Mouse (Mus musculus): ENCODE measurements around the gene Nalcn. TPM values are rescaled to one million over a fixed set of nuclear protein-coding genes. Genes with fewer than 3 reads are reported as not detected.

The Nalcn gene
- polyA plus RNA-seq, 1 experiment from 2014 or later = 1.3 TPM

GRCm38 (mm10) chr14:123240738-123241137 lies 386.2 kb downstream of the Nalcn start:
- Histone ChIP-seq H3K4me3 (ENCODE audit: low read depth, low read length) (no peak overlapping the region), H3K4me2 (ENCODE audit: low read depth, low read length) (no peak overlapping the region), H3K9me3 (replicated peaks; ENCODE audit: control insufficient read depth, low read length) (no peaks in the 10 kb centered on the region), H3K36me3 (replicated peaks; ENCODE audit: control insufficient read depth, insufficient read depth, low read depth, low read length) (no peaks in the 10 kb centered on the region), H3K27ac (replicated peaks; ENCODE audit: low read depth, low read length) (no peak overlapping the region), H3K9ac (replicated peaks; ENCODE audit: low read length) (no peak overlapping the region), H3K27me3 (ENCODE audit: control insufficient read depth, insufficient read depth, low read length) (no peaks in the 10 kb centered on the region), H3K4me1 (ENCODE audit: control insufficient read depth, insufficient read depth, low read length) (no peaks in the 10 kb centered on the region)
- DNase-seq (ENCODE audit: low spot score) (no peak), ATAC-seq (replicated peaks; ENCODE audit: insufficient number of reproducible peaks, low FRiP score, low TSS enrichment, low read depth) (no peak)
- WGBS = 77% methylated on average over 1 of the region's 1 CpGs

GRCm38 (mm10) chr14:123239945-123240344 lies 387.0 kb downstream of the Nalcn start:
- H3K4me2 ChIP-seq (ENCODE audit: low read depth, low read length) = no peak overlapping the region
- H3K9ac ChIP-seq (replicated peaks; ENCODE audit: low read length) = no peak overlapping the region
- H3K4me1 ChIP-seq (ENCODE audit: control insufficient read depth, insufficient read depth, low read length) = no peaks in the 10 kb centered on the region
- DNase-seq (ENCODE audit: low spot score) = peak; percentile 46
- H3K4me3 ChIP-seq (ENCODE audit: low read depth, low read length) = no peak overlapping the region
- no peaks in the 10 kb centered on the region for H3K9me3 ChIP-seq (replicated peaks; ENCODE audit: control insufficient read depth, low read length)
- H3K27ac ChIP-seq (replicated peaks; ENCODE audit: low read depth, low read length) = no peak overlapping the region
- 14% methylated on average over 2 of the region's 2 CpGs for WGBS
- no peaks in the 10 kb centered on the region for H3K27me3 ChIP-seq (ENCODE audit: control insufficient read depth, insufficient read depth, low read length)
- H3K36me3 ChIP-seq (replicated peaks; ENCODE audit: control insufficient read depth, insufficient read depth, low read depth, low read length) = no peaks in the 10 kb centered on the region
- no peak for ATAC-seq (replicated peaks; ENCODE audit: insufficient number of reproducible peaks, low FRiP score, low TSS enrichment, low read depth)

- WGBS = 43% methylated on average over 2 of the region's 2 CpGs
- Histone ChIP-seq H3K4me3 (ENCODE audit: low read depth, low read length) (no peak overlapping the region), H3K36me3 (replicated peaks; ENCODE audit: control insufficient read depth, insufficient read depth, low read depth, low read length) (no peaks in the 10 kb centered on the region)
Measured at GRCm38 (mm10) chr14:123237002-123237401, 389.9 kb downstream of the Nalcn start.

GRCm38 (mm10) chr14:123232630-123233206 lies 394.2 kb downstream of the Nalcn start:
- no peaks in the 10 kb centered on the region for H3K36me3 ChIP-seq (replicated peaks; ENCODE audit: control insufficient read depth, insufficient read depth, low read depth, low read length)
- ATAC-seq (replicated peaks; ENCODE audit: insufficient number of reproducible peaks, low FRiP score, low TSS enrichment, low read depth) = no peak
- H3K27ac ChIP-seq (replicated peaks; ENCODE audit: low read depth, low read length) = no peak overlapping the region
- no peak overlapping the region for H3K9ac ChIP-seq (replicated peaks; ENCODE audit: low read length)
- H3K27me3 ChIP-seq (ENCODE audit: control insufficient read depth, insufficient read depth, low read length) = no peaks in the 10 kb centered on the region
- H3K4me1 ChIP-seq (ENCODE audit: control insufficient read depth, insufficient read depth, low read length) = no peaks in the 10 kb centered on the region
- no peak for DNase-seq (ENCODE audit: low spot score)
- no peaks in the 10 kb centered on the region for H3K9me3 ChIP-seq (replicated peaks; ENCODE audit: control insufficient read depth, low read length)
- H3K4me2 ChIP-seq (ENCODE audit: low read depth, low read length) = no peak overlapping the region
- no peak overlapping the region for H3K4me3 ChIP-seq (ENCODE audit: low read depth, low read length)

More at GRCm38 (mm10) chr14:123237002-123237401, 389.9 kb downstream of the Nalcn start:
- no peaks in the 10 kb centered on the region for H3K27me3 ChIP-seq (ENCODE audit: control insufficient read depth, insufficient read depth, low read length)
- no peak overlapping the region for H3K9ac ChIP-seq (replicated peaks; ENCODE audit: low read length)
- H3K4me1 ChIP-seq (ENCODE audit: control insufficient read depth, insufficient read depth, low read length) = no peaks in the 10 kb centered on the region
- ATAC-seq (replicated peaks; ENCODE audit: insufficient number of reproducible peaks, low FRiP score, low TSS enrichment, low read depth) (no peak), DNase-seq (ENCODE audit: low spot score) (no peak)
- H3K9me3 ChIP-seq (replicated peaks; ENCODE audit: control insufficient read depth, low read length) = no peaks in the 10 kb centered on the region
- H3K4me2 ChIP-seq (ENCODE audit: low read depth, low read length) = no peak overlapping the region
- no peak overlapping the region for H3K27ac ChIP-seq (replicated peaks; ENCODE audit: low read depth, low read length)

Other genes with a start within 250 kb of the Nalcn start
- gene Itgbl1, start 32.8 kb upstream of the Nalcn start, polyA plus RNA-seq (2014; fragmentation: Nextera tagmentation; extraction: Ambion mirVana) = 0.17 and 0.32 TPM in 2 replicates